Mouse (Mus musculus): ENCODE measurements at regions not wholly inside any gene's neighbourhood (a gene's known extent, or its start where the extent isn't known, plus 50 kb on each side); places are given as distances from the start of the nearest gene placed in this dataset.

GRCm38 (mm10) chr11:8148485-8148825 lies 515.9 kb downstream of the Tns3 start:
- DNase-seq: no peak

DNA sequence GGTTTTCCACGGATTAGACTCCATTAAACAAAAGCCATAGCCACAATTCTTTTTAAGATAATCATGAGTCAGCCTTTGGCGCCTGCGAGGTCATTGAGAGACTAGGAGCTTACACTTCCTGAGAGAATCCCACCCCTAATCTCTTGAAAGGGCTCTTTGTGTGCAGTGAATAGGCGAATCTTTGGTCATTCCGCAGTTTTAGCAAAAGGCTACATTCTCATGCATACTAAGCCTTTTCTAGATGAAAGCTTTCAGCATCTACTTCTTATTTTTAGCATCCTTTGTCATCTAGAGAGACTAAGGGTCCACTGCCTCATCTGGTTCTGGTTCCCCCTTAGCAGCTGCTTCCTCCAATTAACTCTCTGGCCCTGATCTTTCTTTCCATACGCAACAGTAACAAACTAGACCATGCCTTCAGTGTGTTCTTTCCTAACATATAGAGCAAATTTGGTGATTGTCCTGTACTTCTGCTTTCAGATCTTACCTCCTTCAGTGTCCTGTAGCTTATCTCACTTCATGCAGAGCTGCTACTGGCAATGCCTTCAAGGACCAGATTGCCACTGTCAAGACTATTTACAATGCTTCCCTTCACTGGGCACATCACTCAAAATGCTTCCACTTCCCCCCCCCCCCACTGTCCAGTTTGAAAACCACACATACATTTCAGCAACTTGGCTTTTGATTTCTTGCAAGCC lies 516.4 kb downstream of the Tns3 start:
- DNase-seq: no peak

GRCm38 (mm10) chr11:8137366-8137765 lies 527.0 kb downstream of the Tns3 start:
- DNase-seq: peak; percentile 50

- peak; percentile 17 for DNase-seq
Measured at GRCm38 (mm10) chr11:8136666-8137065, 527.7 kb downstream of the Tns3 start.

DNA sequence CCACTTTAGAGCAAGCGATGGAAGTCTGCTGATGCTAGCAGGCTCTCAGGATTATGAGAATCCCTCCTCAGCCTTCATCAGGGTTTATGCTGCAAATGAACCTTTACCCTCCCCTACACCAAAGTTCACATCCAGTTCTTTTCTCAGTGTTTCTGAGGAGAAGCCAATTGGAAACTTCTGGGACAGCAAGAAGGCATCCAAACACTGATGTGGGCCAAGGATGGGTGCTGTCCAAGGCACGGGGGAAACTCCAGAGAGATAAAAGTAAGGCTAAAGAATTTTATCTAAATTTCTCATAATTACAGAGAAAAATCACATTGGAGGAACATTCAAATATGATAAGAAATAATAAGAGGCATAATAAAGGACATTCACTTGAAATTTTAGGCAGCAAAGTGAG lies 555.0 kb downstream of the Tns3 start:
- no peak for DNase-seq

DNA sequence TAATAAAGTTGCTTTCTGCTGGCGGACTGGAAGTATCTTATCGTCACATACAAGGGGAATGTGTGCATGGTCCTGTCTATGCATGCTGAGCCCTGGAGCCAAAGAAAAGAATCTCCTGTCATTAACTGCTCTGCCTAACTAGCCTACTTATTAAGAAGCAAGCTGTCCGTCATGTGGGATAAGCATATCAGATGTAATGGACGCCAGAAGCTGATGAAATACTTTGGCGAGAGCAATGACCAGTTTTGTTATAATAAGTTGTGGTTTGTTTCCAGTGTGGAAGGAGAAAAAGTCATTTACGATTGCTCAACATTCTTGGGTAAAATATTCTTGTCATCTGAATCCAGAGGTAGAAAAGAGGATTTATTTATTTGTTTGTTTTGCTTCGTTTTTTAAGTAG lies 563.2 kb downstream of the Tns3 start:
- DNase-seq: no peak

DNA sequence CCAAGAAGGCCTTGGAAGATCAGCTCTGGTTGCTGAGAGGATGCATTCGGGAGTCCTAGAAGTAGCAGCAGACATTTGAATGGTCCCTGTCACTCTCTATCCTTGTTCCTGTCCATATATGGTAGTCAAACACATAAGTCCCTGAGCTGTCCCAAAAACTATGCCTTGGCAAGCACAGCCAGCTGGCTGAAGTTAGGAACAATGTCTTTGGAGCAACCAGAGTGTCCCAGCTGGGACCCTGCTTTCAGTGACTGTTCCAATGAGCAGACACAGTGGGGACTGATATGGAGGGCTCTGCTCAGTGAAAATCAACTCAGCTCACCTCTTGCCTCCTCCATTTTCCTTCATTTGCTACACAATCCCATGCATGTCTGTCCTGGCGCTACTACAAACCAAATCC lies 580.0 kb downstream of the Tns3 start:
- DNase-seq: no peak

DNA sequence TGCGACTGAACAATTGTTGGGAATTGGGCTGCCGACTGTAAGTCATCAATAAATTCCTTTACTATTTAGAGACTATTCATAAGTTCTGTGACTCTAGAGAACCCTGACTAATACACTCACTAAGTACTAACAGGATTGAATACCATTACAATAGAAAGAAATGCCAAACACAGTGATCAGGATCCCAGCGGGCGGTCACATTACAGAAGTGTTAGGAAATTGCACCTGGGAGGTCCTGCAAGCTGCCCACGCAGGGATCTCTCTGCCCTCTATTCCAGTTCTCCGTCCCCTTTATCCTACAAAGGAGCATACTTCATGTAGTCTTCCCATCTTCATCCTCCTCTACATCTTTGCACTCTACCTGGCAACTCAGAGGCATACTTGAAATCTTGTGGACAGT lies 581.5 kb downstream of the Tns3 start:
- no peak for DNase-seq

- DNase-seq: no peak
Measured at GRCm38 (mm10) chr11:8073321-8073720, 591.0 kb downstream of the Tns3 start.

DNA sequence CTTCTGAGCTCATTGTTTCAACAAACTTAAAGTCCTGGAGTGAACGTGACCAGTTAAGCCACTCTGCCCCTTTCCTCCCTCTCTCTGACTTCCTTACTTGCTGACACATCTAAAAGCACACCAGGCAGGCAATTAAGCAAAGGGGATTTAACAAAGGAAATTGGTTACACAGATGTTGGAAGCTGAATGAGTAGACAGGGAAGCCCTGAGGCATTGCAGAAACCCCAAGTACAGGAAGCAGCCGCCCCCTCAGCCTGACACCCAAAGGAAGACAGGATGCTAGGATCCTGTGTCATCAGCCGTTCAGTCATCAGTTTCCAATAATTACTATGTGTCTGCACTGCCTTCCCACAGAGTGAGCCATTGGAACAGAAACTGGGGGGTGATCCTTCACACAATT lies 595.5 kb downstream of the Tns3 start:
- DNase-seq: no peak

DNA sequence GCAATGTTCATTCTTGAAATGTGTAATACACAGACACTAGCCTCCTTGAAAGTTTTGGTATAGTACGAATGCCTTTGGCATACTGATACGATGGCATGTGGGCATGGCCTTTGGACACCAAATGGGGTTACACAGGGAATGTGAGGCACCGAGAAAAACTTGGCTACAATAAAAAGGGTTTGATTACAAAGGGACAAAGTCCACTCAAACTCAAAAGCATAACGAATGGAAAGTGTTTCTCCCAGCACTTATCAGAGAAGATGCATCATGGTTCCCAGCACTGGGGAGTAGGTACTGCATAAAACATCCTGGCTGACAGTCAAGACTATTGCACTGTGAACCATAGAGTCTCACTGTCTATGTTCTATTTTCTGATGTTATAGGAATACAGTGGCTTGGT lies 597.0 kb downstream of the Tns3 start:
- no peak for DNase-seq

- DNase-seq: no peak
Measured at GRCm38 (mm10) chr11:8065811-8066210, 598.5 kb downstream of the Tns3 start.

DNA sequence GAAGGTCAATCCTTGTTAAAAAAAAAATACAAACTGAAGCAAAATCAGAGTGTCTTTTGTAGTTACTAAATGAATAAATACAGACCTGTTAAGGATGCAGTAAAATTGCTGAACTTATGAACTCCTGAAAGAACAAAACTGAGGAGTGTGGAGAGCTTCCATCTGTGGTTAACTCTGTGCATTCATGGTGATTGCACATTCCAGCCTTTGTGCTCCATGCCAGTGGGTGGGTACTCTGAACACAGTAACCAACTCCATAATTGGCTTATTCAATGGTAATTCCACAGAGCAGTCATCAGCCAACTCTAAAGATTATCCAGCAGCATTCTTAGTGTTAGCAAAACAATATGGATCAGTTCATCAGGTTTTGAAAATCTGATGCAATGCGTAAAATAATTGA lies 599.2 kb downstream of the Tns3 start:
- no peak for DNase-seq

GRCm38 (mm10) chr11:8061989-8062388 lies 602.3 kb downstream of the Tns3 start:
- DNase-seq: no peak

DNA sequence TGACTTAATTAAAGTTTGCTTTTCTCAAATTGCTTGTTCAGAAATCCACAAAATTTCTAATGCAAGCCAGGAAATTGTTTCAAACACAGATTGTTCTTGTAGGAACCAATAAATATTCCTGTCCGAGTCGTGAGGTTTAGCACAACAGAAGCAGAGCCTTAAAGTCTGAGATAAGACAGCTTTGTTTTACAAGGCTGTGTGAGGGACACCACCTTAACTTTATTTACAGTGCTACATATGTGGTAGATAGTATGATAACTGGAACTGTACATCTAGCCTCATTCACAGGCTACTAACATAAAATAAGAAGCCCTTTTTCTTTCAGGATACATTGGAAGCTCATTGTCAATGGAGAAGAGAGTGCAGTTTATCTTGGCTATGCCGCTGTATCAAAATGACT lies 602.8 kb downstream of the Tns3 start:
- DNase-seq: no peak

DNA sequence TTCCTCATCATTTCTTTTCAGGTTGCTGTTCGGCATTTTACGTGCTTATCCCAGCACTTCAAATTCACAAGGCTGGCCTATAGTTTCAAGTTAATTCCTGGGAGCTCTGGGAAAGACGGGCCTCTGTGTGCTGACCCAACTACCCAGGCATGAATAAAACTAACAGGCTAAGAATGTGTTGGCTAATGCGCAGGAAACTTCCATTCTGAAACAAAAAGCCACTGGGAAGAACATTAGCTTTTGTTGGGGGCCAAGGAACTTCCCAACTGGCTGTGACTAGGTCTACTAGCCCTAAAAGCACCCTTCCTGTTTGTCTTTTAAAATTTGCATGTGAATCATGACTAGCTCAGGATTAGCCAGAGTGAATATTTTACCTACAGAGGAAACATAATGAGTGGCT lies 612.8 kb downstream of the Tns3 start:
- no peak for DNase-seq

GRCm38 (mm10) chr11:8045086-8045485 lies 619.2 kb downstream of the Tns3 start:
- no peak for DNase-seq

- DNase-seq: no peak
Measured at GRCm38 (mm10) chr11:8030119-8030518, 634.2 kb downstream of the Tns3 start.

DNA sequence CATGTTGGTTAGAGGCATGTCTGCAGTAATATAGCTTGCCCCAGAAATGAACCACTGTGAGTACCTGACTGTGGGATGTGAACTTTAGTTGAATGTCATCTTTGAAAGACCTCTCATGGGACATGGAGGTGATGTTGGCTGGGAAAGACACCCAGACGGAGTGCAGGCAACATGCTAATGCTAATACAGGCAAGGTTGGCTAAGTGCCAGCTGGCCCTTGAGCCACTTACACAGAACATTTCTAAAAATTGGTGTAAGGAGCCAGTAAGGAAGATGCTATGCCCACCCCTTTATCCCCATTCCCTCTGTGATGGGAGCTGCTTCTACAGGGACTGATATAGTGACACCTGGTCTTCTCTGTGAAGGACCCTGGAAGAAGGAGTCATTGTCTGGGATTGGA lies 656.5 kb downstream of the Tns3 start:
- no peak for DNase-seq

DNA sequence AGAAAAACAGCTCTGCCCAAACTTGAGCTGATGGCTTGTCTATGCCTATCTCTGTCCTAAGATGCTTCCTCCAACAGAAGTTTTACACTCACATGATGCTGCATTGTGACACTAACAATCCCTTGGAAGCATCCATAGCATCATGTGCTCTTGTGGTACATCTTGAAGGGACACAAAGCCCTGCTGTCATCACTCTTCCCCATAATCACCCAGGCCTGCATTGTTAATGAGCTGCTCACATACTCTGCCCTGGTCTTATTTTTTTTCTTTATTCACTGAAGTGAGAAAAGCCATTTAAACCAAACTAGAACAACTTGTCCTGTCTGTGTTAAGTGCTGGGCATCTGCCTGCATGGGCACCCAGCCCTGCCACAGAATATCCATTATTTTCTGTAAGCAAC lies 683.3 kb downstream of the Tns3 start:
- DNase-seq: no peak

GRCm38 (mm10) chr11:7975845-7976244 lies 688.5 kb downstream of the Tns3 start:
- peak; percentile 47 for DNase-seq

- no peak for DNase-seq
Measured at GRCm38 (mm10) chr11:7949931-7950330, 714.4 kb downstream of the Tns3 start.

GRCm38 (mm10) chr11:7949201-7949875 lies 715.0 kb downstream of the Tns3 start:
- DNase-seq: no peak

DNA sequence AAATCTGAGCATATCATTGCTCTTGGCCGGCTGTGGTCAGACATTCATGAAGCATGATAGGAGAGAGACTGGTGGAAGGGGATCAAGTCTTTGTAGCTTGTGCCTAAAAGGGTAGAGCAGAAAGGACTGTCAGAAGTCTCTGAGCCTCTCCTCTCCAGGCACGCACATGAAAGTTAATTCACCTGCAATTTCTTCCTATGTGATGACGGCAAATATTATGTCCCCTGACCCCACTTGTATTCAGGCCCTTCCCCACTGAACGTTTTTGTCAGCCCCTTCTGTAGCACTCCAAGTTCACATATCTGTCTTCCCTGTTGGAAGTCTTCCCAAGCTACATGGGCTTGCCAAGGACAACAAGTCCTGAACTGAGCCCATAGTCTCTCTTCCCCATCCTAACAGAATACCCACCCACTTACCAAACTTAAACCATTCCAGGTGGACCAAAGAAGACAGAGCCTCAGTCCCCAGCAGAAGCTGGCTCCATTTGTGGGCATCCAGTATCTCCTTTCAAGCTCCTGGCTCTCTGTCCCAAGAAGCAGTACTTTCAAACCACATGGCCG lies 719.3 kb downstream of the Tns3 start:
- DNase-seq: peak; percentile 4

DNA sequence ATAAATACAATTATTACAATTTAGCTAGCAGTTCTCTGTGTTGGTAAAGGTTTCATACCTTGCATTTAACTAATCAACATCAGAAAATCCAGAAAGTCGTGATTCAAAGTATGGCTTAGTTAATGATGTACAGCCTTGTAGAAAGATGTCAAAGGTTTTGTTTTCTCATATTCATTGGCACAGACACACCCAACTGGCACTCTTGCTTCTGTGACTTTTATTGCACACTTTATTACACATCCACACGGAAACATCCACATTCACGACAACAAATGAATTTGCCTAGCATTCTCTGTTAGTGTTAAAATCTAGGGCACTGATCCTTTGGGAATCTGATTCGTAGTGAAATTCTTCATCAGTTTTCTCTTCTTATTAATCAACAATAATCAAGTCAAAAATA lies 720.0 kb downstream of the Tns3 start:
- DNase-seq: no peak
